Mouse (Mus musculus) ovary, postnatal 14 days (tissue): Measurements from ENCODE around the gene Ucn.

Source experiments
- DNase-seq: peaks from one replicate; pipeline ENCODE4 v3.0.0; 2022; ENCODE audit warnings: low spot score

Gene Ucn

GRCm38 (mm10) chr5:31108000-31108490 is 30.6 kb downstream of the Ucn start, which contains the start of gene Slc30a3:
TSS of gene Slc30a3 (minus strand) at chr5:31108237.
- DNase-seq = no peak

GRCm38 (mm10) chr5:31105814-31106335 is 32.8 kb downstream of the Ucn start, which contains the start of gene Dnajc5g:
TSS of gene Dnajc5g (plus strand) at chr5:31106285.
- no peak for DNase-seq

- DNase-seq = no peak
Measured at GRCm38 (mm10) chr5:31095711-31096480, 42.7 kb downstream of the Ucn start.

- DNase-seq = no peak
Measured at GRCm38 (mm10) chr5:31094799-31095691, 43.6 kb downstream of the Ucn start.

- no peak for DNase-seq
Measured at GRCm38 (mm10) chr5:31094100-31094798, 44.4 kb downstream of the Ucn start.

- no peak for DNase-seq
Measured at GRCm38 (mm10) chr5:31093151-31094041, 45.2 kb downstream of the Ucn start.

GRCm38 (mm10) chr5:31092231-31092975 is 46.2 kb downstream of the Ucn start:
- no peak for DNase-seq
